Mouse (Mus musculus): ENCODE measurements around the gene Atp5e.

- TF ChIP-seq EP300 (optimal IDR thresholded peaks at IDR 0.05) (no peak), CTCF (IDR thresholded peaks at IDR 0.05; ENCODE audit: low read depth) (peak; percentile 52)
Measured at GRCm38 (mm10) chr2:174492858-174493257, 29.0 kb upstream of the Atp5e start.

Measured in stomach, postnatal 0 days (tissue).